Mouse (Mus musculus) embryonic facial prominence, embryonic 12.5 days (tissue): ENCODE results near the gene Xlr5a. TPM values are rescaled to one million over a fixed set of nuclear protein-coding genes. Genes with fewer than 3 reads are reported as not detected.
"Not testable (repeated sequence)": the region's sequence is repeated elsewhere in the genome, so short reads cannot be mapped to it uniquely, and the experiment has no call there.

Source experiments
- ATAC-seq: fragments of 200-750 bp; cut with Nextera tagmentation; 2 replicates; pipeline ENCODE4 v1.8.0; 2017; ENCODE audit not compliant: insufficient number of reproducible peaks, insufficient read depth, low FRiP score, low TSS enrichment
- H3K27ac ChIP-seq: fragments of 300-500 bp; sonication (generic); 2 replicates; pipeline ENCODE4 v1.5.1; 2016; ENCODE audit warnings: mild to moderate bottlenecking
- H3K27me3 ChIP-seq: fragments of 300-500 bp; sonication (generic); 2 replicates; pipeline ENCODE4 v1.6.1; 2016; ENCODE audit warnings: mild to moderate bottlenecking, moderate library complexity
- H3K36me3 ChIP-seq: fragments of 300-500 bp; sonication (generic); 2 replicates; pipeline ENCODE4 v1.6.1; 2016; ENCODE audit warnings: mild to moderate bottlenecking
- H3K4me1 ChIP-seq: fragments of 300-500 bp; sonication (generic); 2 replicates; pipeline ENCODE4 v1.6.1; 2016
- H3K4me2 ChIP-seq: fragments of 300-500 bp; sonication (generic); replicated peaks from 2 replicates; pipeline ENCODE4 v1.6.1; 2016; ENCODE audit warnings: mild to moderate bottlenecking, moderate library complexity
- H3K4me3 ChIP-seq: fragments of 300-500 bp; sonication (generic); 2 replicates; pipeline ENCODE4 v1.5.1; 2016; ENCODE audit warnings: mild to moderate bottlenecking
- H3K9ac ChIP-seq: fragments of 300-500 bp; sonication (generic); 2 replicates; pipeline ENCODE4 v1.6.1; 2016; ENCODE audit warnings: mild to moderate bottlenecking, moderate library complexity
- H3K9me3 ChIP-seq: fragments of 300-500 bp; sonication (generic); 2 replicates; pipeline ENCODE4 v1.6.1; 2016; ENCODE audit warnings: mild to moderate bottlenecking, moderate library complexity
- WGBS: fragments of 180-500 bp; shearing (Covaris S2); methylation state at CpG from one replicate; pipeline ENCODE4 v1.1.7; 2016; 5-methylcytosine and 5-hydroxymethylcytosine counted together
- polyA plus RNA-seq: library from polyadenylated mRNA; unstranded; fragments of >200 nt; fragmentation: Nextera tagmentation; extraction: Ambion mirVana; gene quantifications from 2 replicates; pipeline ENCODE4 v1.2.1, GENCODE M21; 2016

Gene Xlr5a
- polyA plus RNA-seq, 1 experiment from 2014 or later = not detected

DNA sequence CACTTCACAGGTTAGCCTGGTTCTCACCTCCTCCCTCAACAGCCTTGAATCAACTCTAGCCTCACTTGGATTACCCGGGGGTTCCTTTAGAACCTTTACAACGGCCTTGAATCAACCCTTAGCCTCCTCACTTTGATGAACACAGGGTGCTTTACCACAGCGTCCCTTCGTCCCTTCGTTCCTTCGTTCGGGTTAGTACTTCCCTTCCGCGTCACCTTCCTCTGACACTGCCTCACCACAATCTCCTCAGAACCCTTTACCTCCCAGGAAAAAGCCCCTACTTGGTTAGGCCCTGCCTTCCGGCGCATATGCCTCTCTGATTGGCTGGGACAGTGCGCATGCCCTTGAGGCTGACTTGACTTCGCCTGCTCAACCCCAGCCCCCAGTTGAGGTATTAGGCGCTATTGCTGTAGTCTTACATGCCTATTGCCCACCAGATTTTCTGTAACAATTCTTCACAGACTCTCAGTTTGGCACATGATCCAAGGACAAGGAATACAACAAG is 49.9 kb downstream of the Xlr5a start, which contains the start of gene Xlr4c:
Gene Xlr4c, minus strand, starts transcription at position 310 of the 505 bp plus-strand sequence.
- H3K4me3 ChIP-seq, H3K27me3 ChIP-seq, H3K9ac ChIP-seq, ATAC-seq, H3K4me1 ChIP-seq, H3K4me2 ChIP-seq, H3K9me3 ChIP-seq, H3K27ac ChIP-seq, H3K36me3 ChIP-seq: not testable (repeated sequence)
- WGBS = 86% methylated on average over 14 of the region's 14 CpGs

GRCm38 (mm10) chrX:73229288-73229687 is 63.5 kb downstream of the Xlr5a start:
- WGBS = 38% methylated on average over 3 of the region's 3 CpGs
- peaks cover 10% of the 10 kb centered on the region for H3K27me3 ChIP-seq
- peak overlapping the region; percentile 55; the same call in 1 of the 2 replicates for H3K9ac ChIP-seq
- no peak for ATAC-seq
- no peak overlapping the region for H3K27ac ChIP-seq
- peak overlapping the region; percentile 57 for H3K4me3 ChIP-seq
- H3K9me3 ChIP-seq = no peaks in the 10 kb centered on the region
- no peaks in the 10 kb centered on the region for H3K36me3 ChIP-seq
- no peaks in the 10 kb centered on the region for H3K4me1 ChIP-seq
- H3K4me2 ChIP-seq = peak overlapping the region; percentile 86

DNA sequence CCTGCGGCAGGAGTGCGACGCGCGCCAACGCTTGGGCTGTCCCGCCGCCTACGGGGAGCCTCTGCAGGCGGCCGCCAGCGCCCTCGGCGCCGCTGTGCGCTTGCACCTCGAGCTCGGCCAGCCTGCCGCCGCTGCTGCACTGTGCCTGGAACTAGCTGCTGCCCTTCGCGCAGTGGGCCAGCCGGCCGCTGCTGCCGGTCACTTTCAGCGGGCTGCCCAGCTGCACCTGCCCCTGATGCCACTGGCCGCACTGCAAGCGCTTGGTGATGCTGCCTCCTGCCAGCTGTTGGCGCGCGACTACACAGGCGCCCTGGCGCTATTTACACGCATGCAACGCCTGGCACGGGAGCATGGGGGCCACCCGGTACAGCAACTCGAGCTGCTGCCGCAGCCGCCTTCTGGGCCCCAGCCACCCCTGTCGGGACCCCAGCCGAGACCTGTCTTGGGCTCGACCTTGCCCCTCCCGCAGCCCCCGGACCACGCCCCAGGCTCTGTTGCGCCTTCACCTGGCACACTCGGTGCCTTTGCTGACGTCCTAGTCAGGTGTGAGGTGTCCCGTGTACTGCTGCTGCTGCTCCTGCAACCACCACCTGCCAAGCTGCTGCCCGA is 64.1 kb downstream of the Xlr5a start:
- peak overlapping the region; percentile 57 for H3K4me3 ChIP-seq
- no peaks in the 10 kb centered on the region for H3K36me3 ChIP-seq
- peaks cover 10% of the 10 kb centered on the region for H3K27me3 ChIP-seq
- peak overlapping the region; percentile 55 for H3K9ac ChIP-seq
- H3K9me3 ChIP-seq = no peaks in the 10 kb centered on the region
- H3K4me1 ChIP-seq = no peaks in the 10 kb centered on the region
- WGBS = 17% methylated on average over 37 of the region's 51 CpGs
- peak; percentile 73 for ATAC-seq
- H3K27ac ChIP-seq = peak overlapping the region; percentile 75
- H3K4me2 ChIP-seq = peak overlapping the region; percentile 86

GRCm38 (mm10) chrX:73227914-73228605 is 64.7 kb downstream of the Xlr5a start, which contains the start of gene F8a:
TSS of gene F8a (plus strand) at chrX:73228291.
- peak within 1 kb of the TSS; percentile 55 for H3K9ac ChIP-seq
- H3K4me3 ChIP-seq = peak within 1 kb of the TSS; percentile 57
- no peaks in the 10 kb centered on the region for H3K4me1 ChIP-seq
- 24% methylated on average over 38 of the region's 39 CpGs for WGBS
- no peaks in the 10 kb centered on the region for H3K9me3 ChIP-seq
- peaks cover 10% of the 10 kb centered on the region for H3K27me3 ChIP-seq
- H3K36me3 ChIP-seq = no peaks in the 10 kb centered on the region
- H3K4me2 ChIP-seq = peak within 1 kb of the TSS; percentile 86
- ATAC-seq = peak; percentile 93
- H3K27ac ChIP-seq = peak within 1 kb of the TSS; percentile 75

DNA sequence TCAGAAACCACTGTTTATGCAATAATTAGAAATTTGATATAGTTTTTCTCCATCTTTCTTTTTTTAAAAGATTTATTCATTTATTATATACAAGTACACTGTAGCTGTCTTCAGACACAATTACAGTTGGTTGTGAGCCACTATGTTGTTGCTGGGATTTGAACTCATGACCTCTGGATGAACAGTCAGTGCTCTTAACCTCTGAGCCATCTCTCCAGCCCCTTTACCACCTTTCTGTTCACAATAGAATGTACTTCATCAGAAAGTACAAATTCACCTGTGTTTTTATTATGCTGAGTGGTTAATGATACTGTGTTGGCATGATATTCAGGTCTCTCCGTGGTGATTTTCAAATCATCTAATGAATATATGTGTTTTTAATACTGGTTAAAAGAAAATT is 67.4 kb downstream of the Xlr5a start:
- peaks cover 10% of the 10 kb centered on the region for H3K27me3 ChIP-seq
- H3K4me2 ChIP-seq = no peak overlapping the region
- H3K27ac ChIP-seq = no peak overlapping the region
- no peak for ATAC-seq
- no peaks in the 10 kb centered on the region for H3K4me1 ChIP-seq
- no peaks in the 10 kb centered on the region for H3K9me3 ChIP-seq
- H3K36me3 ChIP-seq = no peaks in the 10 kb centered on the region
- 58% methylated on average over 1 of the region's 1 CpGs for WGBS
- no peak overlapping the region for H3K9ac ChIP-seq
- H3K4me3 ChIP-seq = no peak overlapping the region

DNA sequence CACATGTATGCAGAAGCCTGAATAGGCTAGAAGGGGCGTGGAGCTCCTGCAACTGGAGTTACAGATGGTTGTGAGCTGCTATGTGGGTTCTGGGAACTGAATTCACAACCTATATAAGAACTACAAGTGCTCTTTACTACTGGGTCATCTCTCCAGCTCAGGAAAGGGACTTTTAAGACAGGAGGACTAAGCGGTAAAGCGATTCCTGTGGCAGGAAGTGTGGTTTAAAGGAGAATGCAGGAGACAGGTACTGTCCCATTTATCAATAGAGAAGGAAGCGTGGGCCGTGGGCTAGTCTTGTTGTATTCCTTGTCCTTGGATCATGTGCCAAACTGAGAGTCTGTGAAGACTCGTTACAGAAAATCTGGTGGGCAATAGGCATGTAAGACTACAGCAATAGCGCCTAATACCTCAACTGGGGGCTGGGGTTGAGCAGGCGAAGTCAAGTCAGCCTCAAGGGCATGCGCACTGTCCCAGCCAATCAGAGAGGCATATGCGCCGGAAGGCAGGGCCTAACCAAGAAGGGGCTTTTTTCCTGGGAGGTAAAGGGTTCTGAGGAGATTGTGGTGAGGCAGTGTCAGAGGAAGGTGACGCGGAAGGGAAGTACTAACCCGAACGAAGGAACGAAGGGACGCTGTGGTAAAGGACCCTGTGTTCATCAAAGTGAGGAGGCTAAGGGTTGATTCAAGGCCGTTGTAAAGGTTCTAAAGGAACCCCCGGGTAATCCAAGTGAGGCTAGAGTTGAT is 78.8 kb downstream of the Xlr5a start, which contains the start of gene Xlr4b:
Gene Xlr4b, plus strand, starts transcription at position 515 of the 746 bp plus-strand sequence.
- not testable (repeated sequence) for H3K27me3 ChIP-seq, H3K9me3 ChIP-seq, H3K27ac ChIP-seq, H3K4me3 ChIP-seq, ATAC-seq, H3K36me3 ChIP-seq, H3K4me2 ChIP-seq, H3K4me1 ChIP-seq, H3K9ac ChIP-seq
- WGBS = 78% methylated on average over 19 of the region's 19 CpGs

DNA sequence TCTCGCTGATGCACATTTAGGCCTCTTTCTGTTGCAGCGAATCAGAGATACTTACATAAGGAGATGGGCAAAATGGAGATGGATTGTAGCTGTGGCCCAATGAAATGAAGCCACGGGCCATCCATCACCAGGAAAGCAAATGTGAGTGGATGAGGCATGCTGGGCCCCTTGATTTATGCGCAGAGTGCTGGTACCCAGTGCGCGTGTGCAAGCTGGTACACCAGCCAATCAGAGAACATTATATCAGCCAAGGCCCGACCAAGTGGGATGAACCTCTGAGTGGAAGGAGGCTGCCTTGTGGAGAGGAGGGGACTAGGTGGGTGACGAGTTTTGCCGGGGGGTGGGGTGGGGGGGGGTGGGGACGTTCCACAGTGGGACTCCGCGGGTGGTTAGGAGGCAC is 100.8 kb downstream of the Xlr5a start, which contains the start of gene Xlr3b:
Gene Xlr3b, plus strand, starts transcription at position 274 of the 400 bp plus-strand sequence.
- WGBS = 77% methylated on average over 12 of the region's 12 CpGs
- H3K4me3 ChIP-seq, H3K4me2 ChIP-seq, H3K9me3 ChIP-seq, H3K9ac ChIP-seq, H3K27me3 ChIP-seq, H3K4me1 ChIP-seq, H3K36me3 ChIP-seq, ATAC-seq, H3K27ac ChIP-seq: not testable (repeated sequence)

GRCm38 (mm10) chrX:73176889-73177288 is 115.9 kb downstream of the Xlr5a start, which contains the start of gene Spin2d:
TSS of gene Spin2d (minus strand) at chrX:73176989.
- not testable (repeated sequence) for H3K27me3 ChIP-seq, H3K4me2 ChIP-seq, ATAC-seq, H3K4me1 ChIP-seq, H3K9ac ChIP-seq, H3K27ac ChIP-seq, H3K4me3 ChIP-seq, H3K36me3 ChIP-seq, H3K9me3 ChIP-seq
- WGBS = 90% methylated on average over 8 of the region's 15 CpGs

DNA sequence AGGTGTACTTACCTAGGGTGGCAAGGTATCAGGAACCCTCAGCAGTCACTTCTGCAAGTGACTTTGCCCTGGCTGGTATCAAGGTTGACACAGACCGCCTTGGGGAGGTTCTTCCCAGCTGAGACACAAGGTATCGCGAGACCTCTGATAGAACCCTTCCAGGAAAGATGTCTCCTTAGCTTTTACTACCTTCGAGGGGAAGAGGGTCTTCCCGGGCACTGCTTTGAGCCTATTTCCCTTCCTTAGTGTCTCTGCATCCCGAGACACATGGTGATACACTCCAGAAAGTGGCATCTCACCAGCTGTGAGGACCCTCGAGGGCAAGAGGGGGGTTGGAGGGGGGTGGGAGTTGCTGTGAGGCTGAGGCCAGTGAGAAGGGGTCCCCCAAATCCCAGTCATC is 143.4 kb downstream of the Xlr5a start, which contains the start of gene DXBay18:
Gene DXBay18, minus strand, starts transcription at position 101 of the 400 bp plus-strand sequence.
- not testable (repeated sequence) for H3K36me3 ChIP-seq, H3K4me2 ChIP-seq, H3K4me1 ChIP-seq, H3K27me3 ChIP-seq, ATAC-seq, H3K27ac ChIP-seq, H3K4me3 ChIP-seq, H3K9me3 ChIP-seq, H3K9ac ChIP-seq
- WGBS = no CpG with 5 or more reads among the region's 7 CpGs

GRCm38 (mm10) chrX:73148496-73148895 is 144.3 kb downstream of the Xlr5a start, which contains the start of gene Xlr5b:
TSS of gene Xlr5b (plus strand) at chrX:73148796.
- H3K9me3 ChIP-seq, H3K4me1 ChIP-seq, H3K36me3 ChIP-seq, ATAC-seq, H3K9ac ChIP-seq, H3K27ac ChIP-seq, H3K4me3 ChIP-seq, H3K27me3 ChIP-seq, H3K4me2 ChIP-seq: not testable (repeated sequence)
- WGBS = no CpG with 5 or more reads among the region's 20 CpGs

GRCm38 (mm10) chrX:73143218-73143618 is 149.6 kb downstream of the Xlr5a start:
- H3K4me2 ChIP-seq, H3K27ac ChIP-seq, H3K27me3 ChIP-seq, H3K9ac ChIP-seq, H3K4me3 ChIP-seq, ATAC-seq, H3K36me3 ChIP-seq, H3K4me1 ChIP-seq, H3K9me3 ChIP-seq: not testable (repeated sequence)
- no CpG with 5 or more reads among the region's 7 CpGs for WGBS
